Mouse (Mus musculus) kidney, adult 9 months (tissue): Measurements from ENCODE around the gene BC049715.

ENCODE experiments used
- DNase-seq: peaks from one replicate; pipeline ENCODE4 v3.0.0; 2022

The BC049715 gene

GRCm38 (mm10) chr6:136854361-136854781 is 26.9 kb downstream of the BC049715 start:
- no peak for DNase-seq

DNA sequence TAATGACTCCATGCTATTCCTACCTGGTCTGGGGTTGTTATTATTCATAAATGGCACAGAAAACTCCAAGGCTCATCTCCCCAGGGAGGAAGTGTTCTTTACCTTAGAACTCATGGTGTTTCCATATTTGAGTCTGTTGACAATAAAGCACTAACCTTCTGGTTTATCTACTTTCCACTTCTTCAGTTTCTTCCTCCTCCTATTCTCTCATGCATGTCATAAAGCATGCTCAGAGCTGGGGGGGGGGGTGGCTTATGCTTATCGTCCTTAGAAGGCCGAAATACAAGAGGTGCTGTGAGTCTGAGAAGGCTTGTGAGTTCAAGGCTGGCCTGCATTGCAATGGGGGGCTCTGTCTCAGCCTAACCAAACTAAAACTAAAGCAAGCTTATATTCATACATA is 27.8 kb downstream of the BC049715 start:
- no peak for DNase-seq

- DNase-seq = no peak
Measured at GRCm38 (mm10) chr6:136856071-136856636, 28.7 kb downstream of the BC049715 start.

- DNase-seq = no peak
Measured at GRCm38 (mm10) chr6:136857186-136857872, 29.9 kb downstream of the BC049715 start, which contains the start of gene Art4. TSS of gene Art4 (minus strand) at chr6:136857733.

DNA sequence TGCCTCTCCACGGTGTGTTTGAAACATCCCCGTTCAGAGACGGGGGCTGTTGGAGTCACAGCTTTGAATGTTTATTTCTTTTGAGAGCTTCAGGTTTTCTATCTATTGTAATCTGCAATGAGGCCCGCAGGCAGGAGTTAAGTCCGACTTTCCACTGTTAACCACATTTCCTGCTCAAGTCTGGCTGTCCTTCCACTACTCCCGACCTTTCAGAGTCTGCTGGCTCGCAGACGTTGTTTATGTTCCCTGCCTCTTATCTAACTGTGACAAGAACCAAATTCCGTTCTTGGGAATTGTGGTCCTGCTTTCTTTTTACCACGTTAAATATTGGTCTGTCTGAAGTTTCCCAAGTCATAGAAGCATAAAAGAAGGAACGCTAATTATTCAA is 30.4 kb downstream of the BC049715 start:
- peak; percentile 48 for DNase-seq

DNA sequence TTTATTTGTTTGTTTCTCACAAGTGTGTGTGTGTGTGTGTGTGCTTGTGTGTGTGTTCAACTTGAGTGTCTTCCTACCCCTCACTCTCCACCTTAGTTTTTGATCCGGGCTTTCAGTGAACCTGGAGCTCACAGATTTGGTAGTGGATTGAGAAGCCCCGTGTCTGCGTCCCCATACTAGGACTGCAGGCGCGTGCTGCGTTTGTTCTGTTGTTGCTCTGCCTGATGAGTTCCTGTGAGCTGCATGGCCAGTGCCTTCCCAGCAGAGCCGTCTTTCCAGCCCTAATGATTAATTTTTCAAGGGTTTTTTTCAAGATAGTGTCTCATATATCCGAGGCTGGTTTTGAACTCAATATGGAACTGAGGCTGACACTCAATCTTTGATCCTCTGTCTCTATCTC is 31.0 kb downstream of the BC049715 start:
- no peak for DNase-seq

DNA sequence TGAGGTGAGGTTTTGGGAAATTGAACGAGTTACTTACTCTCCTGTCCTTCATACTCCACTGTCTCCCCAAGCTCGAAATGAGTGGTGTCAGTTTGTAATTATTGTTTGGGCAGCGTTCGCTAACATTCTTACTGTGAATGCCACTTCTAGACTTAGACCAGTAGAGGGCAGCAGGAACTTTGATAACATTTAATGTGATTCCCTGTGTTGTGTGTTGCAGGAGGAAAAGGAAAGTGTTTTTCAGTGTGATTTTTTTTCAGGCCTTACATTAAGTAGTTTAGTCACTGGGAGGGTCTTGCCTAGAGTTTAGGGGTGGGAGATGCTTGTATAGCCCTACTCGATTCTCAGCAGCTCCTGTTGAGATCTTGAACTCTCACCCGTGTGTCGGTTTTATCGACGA is 33.6 kb downstream of the BC049715 start:
- DNase-seq = peak; percentile 57

- no peak for DNase-seq
Measured at GRCm38 (mm10) chr6:136865360-136865759, 37.9 kb downstream of the BC049715 start.

DNA sequence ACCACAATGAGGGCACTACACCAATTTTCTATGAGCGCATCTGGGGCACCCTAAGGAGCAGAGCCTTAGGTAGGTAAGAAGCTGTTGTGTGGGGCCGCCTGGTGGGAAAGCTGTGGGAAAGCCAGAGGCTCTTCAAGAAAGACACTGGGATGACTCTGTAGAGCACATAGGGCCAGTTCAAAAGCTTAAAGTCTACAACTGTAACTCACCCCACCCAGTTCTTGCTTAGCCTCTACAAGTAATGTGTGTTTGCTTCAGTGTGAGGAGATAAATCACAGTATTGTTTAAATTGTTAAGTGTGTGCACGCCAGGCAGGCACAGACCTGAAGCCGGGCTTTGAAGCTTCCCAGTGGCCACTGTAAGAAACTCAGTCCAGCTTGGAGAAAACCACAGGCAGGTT is 38.7 kb downstream of the BC049715 start:
- DNase-seq = no peak

DNA sequence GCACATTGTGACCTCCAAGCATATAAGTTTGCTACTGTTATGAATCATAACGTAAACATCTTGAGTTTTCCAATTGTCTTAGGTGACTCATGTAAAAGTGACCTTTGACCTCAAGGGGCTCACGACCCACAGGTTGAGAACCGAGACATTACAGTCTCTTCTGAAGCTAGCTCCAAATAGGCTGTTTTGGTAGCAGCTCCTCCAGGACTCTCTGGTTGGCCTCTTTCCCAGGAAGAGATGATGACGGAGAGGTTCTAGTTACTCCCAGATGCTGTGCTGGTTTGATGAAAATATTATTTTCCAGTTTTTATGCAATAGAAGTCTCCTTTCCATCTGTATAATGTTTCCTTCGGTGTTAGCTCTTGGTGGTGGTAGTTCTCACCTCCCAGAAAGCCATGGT is 41.5 kb downstream of the BC049715 start:
- DNase-seq = no peak

DNA sequence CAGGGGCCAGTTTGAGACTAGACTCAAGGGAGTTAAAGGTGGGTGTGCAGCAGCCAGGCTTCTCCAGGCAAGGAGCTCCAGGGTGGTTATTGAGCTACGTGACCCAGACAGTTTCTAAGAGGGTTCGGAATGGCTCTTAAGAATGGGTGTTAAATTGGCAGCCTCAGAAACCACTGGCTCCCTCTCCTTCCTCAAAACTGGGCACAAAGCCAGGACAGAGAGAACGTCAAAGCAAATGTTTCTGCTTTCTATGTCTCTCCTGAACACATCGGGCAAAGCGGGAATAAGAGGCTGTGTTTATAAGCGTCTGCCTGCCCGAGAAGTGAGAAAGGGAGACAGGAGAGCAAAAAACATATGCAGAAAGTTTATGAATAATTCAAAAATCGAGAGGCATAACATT is 47.2 kb downstream of the BC049715 start:
- DNase-seq = no peak

GRCm38 (mm10) chr6:136875670-136876069 is 48.2 kb downstream of the BC049715 start, which contains the start of gene Mgp:
TSS of gene Mgp (minus strand) at chr6:136875823.
- DNase-seq = no peak

DNA sequence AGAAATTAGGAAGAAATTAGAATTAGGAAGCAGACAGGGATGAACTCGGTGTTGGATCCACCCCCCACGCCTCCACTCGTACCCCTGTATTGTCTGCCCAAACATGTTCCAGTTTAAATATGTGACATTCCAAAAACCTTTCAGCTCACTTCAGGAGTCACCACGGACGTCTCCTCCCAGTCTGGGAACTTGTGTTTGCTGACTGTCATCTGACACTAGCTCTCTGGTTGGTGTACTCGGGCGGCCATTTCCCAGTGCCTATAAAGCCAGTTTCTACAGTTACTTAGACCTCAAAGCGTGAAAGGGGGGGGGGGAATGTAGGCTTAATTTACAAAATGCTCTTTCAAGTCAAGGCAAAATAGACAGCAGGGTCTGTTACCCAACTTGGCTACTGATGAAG is 54.3 kb downstream of the BC049715 start:
- DNase-seq = no peak

GRCm38 (mm10) chr6:136883431-136883915 is 56.0 kb downstream of the BC049715 start:
- no peak for DNase-seq

DNA sequence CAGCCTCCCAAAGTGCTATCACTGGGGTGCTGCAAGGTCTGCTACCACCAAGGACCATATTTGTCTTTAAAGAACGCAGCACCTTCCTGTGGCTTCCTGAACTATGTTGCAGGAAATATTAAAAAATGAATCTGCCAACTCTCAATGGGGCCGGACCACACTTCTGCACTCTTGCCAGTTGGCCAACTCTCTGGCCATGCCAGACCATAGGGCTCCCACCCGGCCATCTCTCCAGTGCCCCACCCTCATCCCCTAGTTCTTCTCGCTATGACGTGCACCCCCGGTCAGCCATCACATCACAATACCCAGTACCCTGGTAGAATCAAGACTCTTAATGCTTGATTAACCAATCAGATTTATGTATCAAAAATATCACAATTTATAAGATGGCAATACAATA is 56.5 kb downstream of the BC049715 start:
- no peak for DNase-seq

DNA sequence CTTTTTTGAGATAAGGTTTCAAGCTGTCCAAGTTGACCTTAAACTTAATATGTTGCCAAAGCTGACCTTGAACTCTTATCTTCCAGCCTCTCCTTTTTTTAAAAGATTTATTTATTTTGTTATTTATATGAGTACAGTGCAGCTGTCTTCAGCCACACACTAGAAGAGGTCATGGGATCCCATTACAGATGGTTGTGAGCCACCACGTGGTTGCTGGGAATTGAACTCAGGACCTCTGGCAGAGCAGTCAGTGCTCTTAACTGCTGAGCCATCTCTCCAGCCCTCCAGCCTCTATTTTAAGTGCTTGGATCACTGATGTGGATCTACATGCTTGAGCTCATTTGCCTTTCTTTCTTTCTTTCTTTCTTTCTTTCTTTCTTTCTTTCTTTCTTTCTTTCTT is 57.3 kb downstream of the BC049715 start:
- peak; percentile 46 for DNase-seq

DNA sequence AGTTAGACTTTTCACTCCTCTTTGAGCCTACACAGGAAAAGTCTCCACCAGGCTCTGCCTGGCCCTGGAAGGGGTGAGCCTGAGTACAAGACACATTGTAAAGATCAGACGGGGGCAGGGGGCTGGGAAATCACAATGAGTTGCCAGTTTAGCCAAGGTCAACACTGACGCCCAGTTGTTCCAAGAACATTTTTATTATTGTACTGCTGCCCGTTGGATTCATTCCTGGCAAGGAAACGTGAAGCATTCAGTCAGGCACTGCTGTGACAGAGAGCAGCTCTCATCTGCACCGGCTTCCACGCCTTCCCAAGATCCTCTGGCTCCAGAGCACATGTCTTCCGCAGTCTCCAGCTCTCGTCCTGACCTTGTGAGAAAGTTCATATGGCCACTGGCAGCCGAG is 60.4 kb downstream of the BC049715 start:
- peak; percentile 66 for DNase-seq

GRCm38 (mm10) chr6:136889067-136889466 is 61.6 kb downstream of the BC049715 start:
- DNase-seq = no peak

- DNase-seq = no peak
Measured at GRCm38 (mm10) chr6:136889554-136889953, 62.1 kb downstream of the BC049715 start.
